Mouse (Mus musculus) ES-Bruce4 (cell line): ENCODE measurements around the gene Tex33.

Experiments used
- EP300 ChIP-seq: IDR thresholded peaks from 2 replicates; pipeline ENCODE4 v1.6.1; 2011; ENCODE audit warnings: low read depth, low read length; ENCODE audit not compliant: insufficient read depth
- POLR2A ChIP-seq: IDR thresholded peaks from one replicate; pipeline ENCODE4 v1.8.1; 2011; ENCODE audit warnings: low read length; ENCODE audit not compliant: insufficient read depth

- no peak for TF ChIP-seq POLR2A
- no peak for TF ChIP-seq EP300
Measured at GRCm38 (mm10) chr15:78328520-78329097, 67.1 kb downstream of the Tex33 start.
